Mouse (Mus musculus) limb, embryonic 12.5 days (tissue): Measurements from ENCODE around the gene Mccc2. TPM values are rescaled to one million over a fixed set of nuclear protein-coding genes. Genes with fewer than 3 reads are reported as not detected.
"Not testable (repeated sequence)": the region's sequence is repeated elsewhere in the genome, so short reads cannot be mapped to it uniquely, and the experiment has no call there.

Experiments used
- ATAC-seq: fragments of 200-750 bp; cut with Nextera tagmentation; 2 replicates; pipeline ENCODE4 v1.8.0; 2017; ENCODE audit warnings: low read depth, moderate TSS enrichment; ENCODE audit not compliant: insufficient number of reproducible peaks, insufficient read depth, low FRiP score, low TSS enrichment
- H3K27ac ChIP-seq: fragments of 300-500 bp; sonication (generic); 2 replicates; pipeline ENCODE4 v1.5.1; 2016; ENCODE audit warnings: mild to moderate bottlenecking, moderate library complexity
- H3K27me3 ChIP-seq: fragments of 300-500 bp; sonication (generic); 2 replicates; pipeline ENCODE4 v1.6.1; 2016; ENCODE audit warnings: mild to moderate bottlenecking, moderate library complexity
- H3K36me3 ChIP-seq: fragments of 300-500 bp; sonication (generic); 2 replicates; pipeline ENCODE4 v1.6.1; 2016; ENCODE audit warnings: mild to moderate bottlenecking, moderate library complexity
- H3K4me1 ChIP-seq: fragments of 300-500 bp; sonication (generic); replicated peaks from 2 replicates; pipeline ENCODE4 v1.6.1; 2016
- H3K4me2 ChIP-seq: fragments of 300-500 bp; sonication (generic); 2 replicates; pipeline ENCODE4 v1.6.1; 2016; ENCODE audit warnings: mild to moderate bottlenecking, moderate library complexity
- H3K4me3 ChIP-seq: fragments of 300-500 bp; sonication (generic); replicated peaks from 2 replicates; pipeline ENCODE4 v1.5.1; 2016; ENCODE audit warnings: mild to moderate bottlenecking
- H3K9ac ChIP-seq: fragments of 300-500 bp; sonication (generic); replicated peaks from 2 replicates; pipeline ENCODE4 v1.6.1; 2016; ENCODE audit warnings: mild to moderate bottlenecking, moderate library complexity
- H3K9me3 ChIP-seq: fragments of 300-500 bp; sonication (generic); 2 replicates; pipeline ENCODE4 v1.6.1; 2016; ENCODE audit warnings: mild to moderate bottlenecking, moderate library complexity
- WGBS: fragments of 180-500 bp; shearing (Covaris S2); methylation state at CpG from one replicate; pipeline ENCODE4 v1.1.7; 2016; 5-methylcytosine and 5-hydroxymethylcytosine counted together
- polyA plus RNA-seq: library from polyadenylated mRNA; unstranded; fragments of >200 nt; fragmentation: Nextera tagmentation; extraction: Ambion mirVana; gene quantifications from 2 replicates; pipeline ENCODE4 v1.2.1, GENCODE M21; 2016

Gene Mccc2
- 52.7 and 53.9 TPM in 2 replicates for polyA plus RNA-seq

DNA sequence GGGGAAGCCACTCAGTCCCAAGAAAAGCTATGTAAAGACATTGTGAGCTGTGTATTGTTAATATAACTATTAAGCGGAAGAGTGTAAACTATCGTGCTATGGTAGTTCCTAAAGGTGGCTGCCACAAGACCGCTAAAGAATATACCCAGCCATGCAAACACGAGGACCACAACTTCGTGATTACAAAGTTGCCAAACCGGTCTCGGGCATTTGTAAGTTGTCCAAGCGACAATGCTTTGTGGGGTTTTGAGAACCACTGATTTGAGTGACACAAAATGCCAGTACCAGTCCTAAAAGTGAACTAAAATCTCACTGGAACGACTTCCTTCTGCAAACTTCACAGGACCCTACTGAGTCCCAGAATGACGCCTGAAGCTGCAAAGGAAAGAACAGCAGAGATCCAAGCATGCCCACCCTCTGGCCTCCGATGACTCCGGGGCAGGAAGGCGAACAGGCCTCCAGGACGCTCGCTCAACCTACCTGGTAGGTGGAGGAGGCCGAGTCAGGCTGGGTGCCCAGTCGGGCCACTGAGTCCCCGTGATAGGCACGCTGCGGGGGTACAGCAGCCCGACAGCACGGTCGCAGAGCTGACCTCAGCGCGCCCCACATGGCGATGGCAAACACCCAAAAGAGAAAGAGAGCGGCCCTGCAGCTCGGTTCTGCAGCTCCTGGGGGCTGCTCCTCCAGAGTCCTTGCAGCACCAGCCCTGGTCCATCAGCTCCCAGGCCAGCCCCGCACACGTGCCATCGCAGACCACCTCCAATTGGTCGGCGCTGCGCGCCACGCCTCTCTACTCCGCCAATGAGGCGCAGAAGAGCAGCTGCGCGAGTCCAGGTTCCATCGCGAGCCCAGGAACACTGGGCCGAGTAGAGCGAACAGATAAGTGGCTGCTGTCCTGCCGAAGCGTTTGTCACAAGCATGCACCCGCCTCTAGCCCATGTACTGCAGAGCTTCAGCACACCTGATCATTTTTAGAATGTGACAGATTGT, at the start of gene Mccc2:
Gene Mccc2, minus strand, starts transcription at position 734 of the 990 bp plus-strand sequence.
- 4% methylated on average over 45 of the region's 47 CpGs for WGBS
- peak within 1 kb of the TSS; percentile 75 for H3K9ac ChIP-seq
- peak; percentile 100 for ATAC-seq
- peaks cover 6% of the 10 kb centered on the region; the same call in 1 of the 2 replicates for H3K36me3 ChIP-seq
- peaks cover 12% of the 10 kb centered on the region; the same call in 1 of the 2 replicates for H3K4me1 ChIP-seq
- H3K4me2 ChIP-seq: peak within 1 kb of the TSS; percentile 77
- peak within 1 kb of the TSS; percentile 72 for H3K4me3 ChIP-seq
- H3K9me3 ChIP-seq: no peaks in the 10 kb centered on the region
- peak within 1 kb of the TSS; percentile 72 for H3K27ac ChIP-seq
- no peaks in the 10 kb centered on the region for H3K27me3 ChIP-seq

DNA sequence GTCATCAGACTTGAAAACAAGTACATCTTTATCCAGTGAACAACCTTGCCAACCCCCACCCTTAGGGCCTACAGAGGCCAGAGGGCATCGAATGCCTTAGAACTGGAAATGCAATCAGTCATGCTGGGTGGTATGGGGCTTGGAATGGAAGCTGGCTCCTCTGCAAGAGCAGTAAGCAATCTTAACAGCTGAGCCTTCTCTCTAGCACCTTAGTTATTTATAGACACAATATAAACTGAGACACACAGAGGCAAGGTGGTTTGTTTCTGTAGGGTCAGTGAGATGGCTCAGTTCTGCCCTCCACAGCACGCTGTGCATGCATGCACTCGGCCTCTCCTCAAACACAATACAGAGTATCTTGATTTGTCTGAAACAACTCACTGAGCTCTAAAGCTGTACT, 48.5 kb upstream of the Mccc2 start:
- no peaks in the 10 kb centered on the region for H3K27me3 ChIP-seq
- no peaks in the 10 kb centered on the region for H3K9me3 ChIP-seq
- no peak for ATAC-seq
- no peak overlapping the region for H3K4me2 ChIP-seq
- no peak overlapping the region for H3K9ac ChIP-seq
- no peak overlapping the region for H3K27ac ChIP-seq
- peaks cover 80% of the 10 kb centered on the region for H3K36me3 ChIP-seq
- WGBS: 97% methylated on average over 3 of the region's 3 CpGs
- H3K4me1 ChIP-seq: no peaks in the 10 kb centered on the region
- H3K4me3 ChIP-seq: no peak overlapping the region

- H3K36me3 ChIP-seq: peaks cover 88% of the 10 kb centered on the region
- 95% methylated on average over 8 of the region's 8 CpGs for WGBS
These were observed 42.3 kb upstream of the Mccc2 start for GRCm38 (mm10) chr13:100057738-100058137.

GRCm38 (mm10) chr13:100026013-100026412, 10.6 kb upstream of the Mccc2 start:
- H3K4me2 ChIP-seq: no peak overlapping the region
- no peaks in the 10 kb centered on the region for H3K27me3 ChIP-seq
- H3K27ac ChIP-seq: no peak overlapping the region
- peaks cover 82% of the 10 kb centered on the region for H3K36me3 ChIP-seq
- WGBS: 92% methylated on average over 6 of the region's 6 CpGs
- H3K4me1 ChIP-seq: no peaks in the 10 kb centered on the region
- no peaks in the 10 kb centered on the region for H3K9me3 ChIP-seq
- no peak overlapping the region for H3K4me3 ChIP-seq
- no peak for ATAC-seq
- H3K9ac ChIP-seq: no peak overlapping the region

More at GRCm38 (mm10) chr13:100057738-100058137, 42.3 kb upstream of the Mccc2 start:
- not testable (repeated sequence) for ATAC-seq, H3K4me2 ChIP-seq, H3K4me3 ChIP-seq, H3K9me3 ChIP-seq, H3K27me3 ChIP-seq, H3K9ac ChIP-seq, H3K4me1 ChIP-seq, H3K27ac ChIP-seq

DNA sequence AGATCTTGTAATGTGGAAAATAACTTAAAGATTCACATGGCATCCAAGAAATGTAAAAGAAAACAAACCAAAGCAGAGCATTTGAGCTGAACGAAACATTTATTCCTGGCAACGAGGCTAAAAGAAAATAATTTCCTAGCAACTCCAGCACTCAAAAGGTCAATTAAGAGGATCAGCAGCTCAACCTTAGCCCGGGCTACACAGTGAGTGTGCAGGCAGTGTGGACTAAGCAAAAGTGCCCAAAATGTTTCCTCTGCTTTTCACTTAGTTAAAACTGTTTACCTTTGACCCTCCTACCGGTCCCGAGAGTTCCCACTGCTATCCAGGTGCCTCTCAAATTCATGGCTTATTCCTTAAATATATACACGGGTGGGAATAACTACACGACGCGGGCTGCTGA, 1.5 kb upstream of the Mccc2 start:
- WGBS: 90% methylated on average over 9 of the region's 9 CpGs
- no peak for ATAC-seq
- no peak overlapping the region for H3K4me2 ChIP-seq

GRCm38 (mm10) chr13:100015937-100016336, 498 bp upstream of the Mccc2 start:
- 15% methylated on average over 8 of the region's 8 CpGs for WGBS
- Histone ChIP-seq H3K9me3 (no peaks in the 10 kb centered on the region), H3K4me2 (peak overlapping the region; percentile 77), H3K27me3 (no peaks in the 10 kb centered on the region), H3K36me3 (peaks cover 10% of the 10 kb centered on the region; the same call in 1 of the 2 replicates), H3K27ac (peak overlapping the region; percentile 58; the same call in 1 of the 2 replicates), H3K4me3 (peak overlapping the region; percentile 72), H3K9ac (peak overlapping the region; percentile 75), H3K4me1 (peaks cover 12% of the 10 kb centered on the region; the same call in 1 of the 2 replicates)
- ATAC-seq: no peak

More for the DNA sequence above, 1.5 kb upstream of the Mccc2 start:
- Histone ChIP-seq H3K27me3 (no peaks in the 10 kb centered on the region), H3K27ac (no peak overlapping the region), H3K4me3 (no peak overlapping the region), H3K9ac (no peak overlapping the region), H3K36me3 (peaks cover 16% of the 10 kb centered on the region), H3K9me3 (no peaks in the 10 kb centered on the region), H3K4me1 (peaks cover 12% of the 10 kb centered on the region; the same call in 1 of the 2 replicates)

GRCm38 (mm10) chr13:100005911-100006496, 9.4 kb downstream of the Mccc2 start:
- Histone ChIP-seq H3K4me1 (0 out of 2 replicates have a peak, but pooled peaks cover 3% of the 10 kb centered on the region), H3K36me3 (peaks cover 4% of the 10 kb centered on the region; the same call in 1 of the 2 replicates), H3K4me2 (no peak overlapping the region), H3K9me3 (no peaks in the 10 kb centered on the region), H3K27me3 (no peaks in the 10 kb centered on the region), H3K4me3 (no peak overlapping the region), H3K27ac (no peak overlapping the region), H3K9ac (no peak overlapping the region)
- whole genome bisulfite sequencing: 90% methylated on average over 12 of the region's 12 CpGs
- no peak for ATAC-seq

DNA sequence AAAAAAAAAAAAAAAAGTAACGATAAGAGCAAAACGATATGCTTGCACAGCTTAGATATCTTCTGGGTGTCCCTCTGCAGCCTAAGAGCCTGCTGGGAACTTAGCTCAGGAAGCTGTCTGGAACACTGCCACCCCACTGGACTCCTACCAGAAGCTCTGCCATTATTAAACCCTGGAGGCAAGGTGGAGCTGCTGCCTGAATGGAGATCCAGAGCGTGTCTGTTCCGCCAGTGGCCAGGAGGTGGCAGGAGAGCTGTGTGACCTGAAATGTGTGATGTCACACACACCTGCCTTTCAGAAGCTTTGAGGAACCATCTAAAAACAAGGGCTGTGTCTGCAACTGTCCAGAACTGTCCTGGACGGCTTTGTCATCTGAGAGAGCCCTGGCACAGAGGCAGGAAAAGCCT, 13.6 kb downstream of the Mccc2 start:
- no peak overlapping the region for H3K27ac ChIP-seq
- ATAC-seq: no peak
- no peak overlapping the region for H3K4me2 ChIP-seq
- no peak overlapping the region for H3K9ac ChIP-seq
- H3K4me3 ChIP-seq: no peak overlapping the region
- H3K4me1 ChIP-seq: 0 out of 2 replicates have a peak, but pooled peaks cover 3% of the 10 kb centered on the region
- H3K36me3 ChIP-seq: peaks cover 2% of the 10 kb centered on the region; the same call in 1 of the 2 replicates
- H3K27me3 ChIP-seq: no peaks in the 10 kb centered on the region
- WGBS: 38% methylated on average over 5 of the region's 5 CpGs
- no peaks in the 10 kb centered on the region for H3K9me3 ChIP-seq

GRCm38 (mm10) chr13:99999078-99999477, 16.4 kb downstream of the Mccc2 start:
- peaks cover 4% of the 10 kb centered on the region; the same call in 1 of the 2 replicates for H3K36me3 ChIP-seq
- no peak overlapping the region for H3K4me3 ChIP-seq
- no peak overlapping the region for H3K27ac ChIP-seq
- no peaks in the 10 kb centered on the region for H3K27me3 ChIP-seq
- no peaks in the 10 kb centered on the region for H3K9me3 ChIP-seq
- ATAC-seq: no peak
- H3K4me2 ChIP-seq: no peak overlapping the region
- 0 out of 2 replicates have a peak, but pooled peaks cover 3% of the 10 kb centered on the region for H3K4me1 ChIP-seq
- no peak overlapping the region for H3K9ac ChIP-seq
- 83% methylated on average over 3 of the region's 3 CpGs for WGBS

DNA sequence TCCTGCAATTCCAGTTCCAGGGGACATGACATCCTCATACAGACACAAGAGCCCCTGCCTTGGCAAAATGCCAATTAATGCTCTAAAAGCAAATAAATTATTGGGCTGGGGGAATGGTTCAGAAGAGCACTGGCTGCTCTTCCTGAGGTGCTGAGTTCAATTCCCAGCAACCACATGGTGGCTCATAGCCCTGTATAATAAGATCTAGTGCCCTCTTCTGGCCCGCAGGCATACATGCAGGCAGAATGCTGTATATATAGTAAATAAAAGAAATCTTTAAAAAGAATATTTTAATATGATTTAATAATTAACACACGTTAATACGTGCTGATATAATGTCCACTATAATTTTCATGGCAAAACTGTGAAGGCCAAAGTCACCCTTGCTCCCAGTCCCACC, 17.3 kb downstream of the Mccc2 start:
- H3K9ac ChIP-seq: no peak overlapping the region
- no peak for ATAC-seq
- H3K4me1 ChIP-seq: 0 out of 2 replicates have a peak, but pooled peaks cover 3% of the 10 kb centered on the region
- H3K4me2 ChIP-seq: no peak overlapping the region
- H3K27ac ChIP-seq: no peak overlapping the region
- WGBS: 77% methylated on average over 3 of the region's 3 CpGs
- no peaks in the 10 kb centered on the region for H3K9me3 ChIP-seq
- peaks cover 10% of the 10 kb centered on the region; the same call in 1 of the 2 replicates for H3K36me3 ChIP-seq
- H3K4me3 ChIP-seq: no peak overlapping the region
- no peaks in the 10 kb centered on the region for H3K27me3 ChIP-seq

DNA sequence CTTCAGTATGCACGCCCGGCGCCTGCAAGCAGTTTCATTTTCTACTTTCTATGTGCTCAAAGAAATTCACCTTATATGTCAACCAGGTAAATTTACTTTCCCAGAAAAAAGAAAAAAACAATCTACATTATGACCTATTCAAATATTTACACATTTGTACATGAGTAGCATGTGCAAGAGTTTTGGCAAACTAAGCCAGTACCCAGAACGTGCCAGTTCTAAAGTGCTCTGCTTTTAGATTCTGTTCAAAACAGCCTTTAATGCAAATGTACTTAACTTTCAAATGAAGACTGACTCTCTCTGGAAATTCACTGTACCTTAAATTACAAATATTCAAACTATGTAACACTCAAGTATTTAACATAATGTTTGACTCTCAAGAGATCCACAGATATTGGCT, 25.8 kb downstream of the Mccc2 start:
- Histone ChIP-seq H3K4me1 (no peaks in the 10 kb centered on the region), H3K27me3 (no peaks in the 10 kb centered on the region), H3K36me3 (peaks cover 51% of the 10 kb centered on the region), H3K9me3 (no peaks in the 10 kb centered on the region), H3K27ac (no peak overlapping the region), H3K4me3 (no peak overlapping the region), H3K9ac (no peak overlapping the region), H3K4me2 (no peak overlapping the region)
- no peak for ATAC-seq
- 95% methylated on average over 4 of the region's 4 CpGs for WGBS
